Mouse (Mus musculus): ENCODE measurements around the gene Thada.
"Not testable (repeated sequence)": the region's sequence is repeated elsewhere in the genome, so short reads cannot be mapped to it uniquely, and the experiment has no call there.

The Thada gene

DNA sequence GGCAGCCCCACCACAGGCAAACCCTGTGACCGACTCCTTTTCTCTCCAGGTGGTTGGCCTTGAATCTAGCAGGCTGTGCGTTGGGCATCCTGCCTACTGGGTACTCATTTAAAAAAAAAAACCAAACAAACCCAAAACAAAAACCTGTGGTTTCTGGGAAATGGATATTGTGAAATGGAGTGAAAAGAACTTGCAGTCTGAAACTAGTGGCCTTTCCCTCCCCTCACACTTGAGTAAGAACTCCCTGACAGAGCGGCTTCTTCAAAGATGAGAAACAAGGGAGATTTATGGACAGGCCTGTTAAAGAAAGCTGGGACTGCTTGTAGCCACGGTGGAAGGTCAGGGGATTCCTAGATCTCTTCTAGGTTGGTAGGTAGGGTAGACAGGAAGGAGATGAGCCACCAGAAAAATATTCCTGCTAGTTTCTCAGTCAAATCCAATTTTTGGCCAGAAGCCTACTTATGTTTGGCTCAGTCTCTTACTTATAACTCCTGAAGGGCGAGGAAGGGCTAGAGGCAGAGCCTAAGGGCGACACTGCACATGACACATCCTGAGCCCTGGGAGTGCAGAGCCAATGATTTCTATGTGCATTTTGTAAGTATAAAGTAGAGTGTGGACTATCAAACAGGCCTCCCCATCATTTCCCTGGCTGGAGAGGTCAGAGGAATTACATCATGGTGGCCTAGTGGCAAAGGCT lies 250.6 kb downstream of the Thada start:
- DNase-seq (ENCODE audit: low spot score) = no peak

DNA sequence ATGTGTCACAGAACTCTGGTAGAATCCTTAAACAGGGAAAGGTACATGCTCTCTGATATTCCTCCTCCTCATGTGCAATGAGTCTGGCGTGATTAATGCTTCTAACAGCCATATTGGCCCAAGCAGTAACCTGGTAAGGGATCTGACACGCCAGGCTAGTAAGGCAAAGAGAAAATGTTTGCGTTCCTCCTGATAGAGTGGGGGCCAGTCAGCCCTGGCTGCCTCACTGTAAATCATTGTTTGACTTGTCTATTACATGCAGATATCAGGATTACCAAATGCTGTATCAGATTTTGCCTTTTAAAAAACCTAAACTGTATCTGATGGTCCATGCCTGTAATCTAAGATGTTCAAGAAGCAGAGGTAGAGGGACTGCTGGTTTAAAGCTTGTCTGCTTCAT lies 252.5 kb downstream of the Thada start:
- no peak for DNase-seq (ENCODE audit: low spot score)

DNA sequence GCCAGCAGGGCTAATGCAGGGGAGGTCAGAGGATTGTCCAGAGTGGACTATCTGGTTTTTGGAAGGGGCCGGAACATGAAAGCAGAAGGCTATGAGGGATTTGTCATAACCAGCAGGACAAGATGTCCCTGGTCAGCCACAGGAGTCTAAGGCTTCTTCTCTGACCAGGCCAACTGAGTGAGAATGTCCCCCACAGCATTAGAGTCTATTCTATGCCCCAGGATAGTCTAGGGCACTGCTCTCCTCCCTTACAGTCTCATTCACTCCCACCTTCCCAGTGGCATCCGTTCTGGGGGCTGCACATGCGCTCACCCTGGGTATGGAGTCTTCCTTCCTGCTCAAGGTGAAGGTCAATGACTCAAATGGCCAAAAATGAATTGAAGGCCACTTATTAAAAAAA lies 258.4 kb downstream of the Thada start:
- DNase-seq (ENCODE audit: low spot score) = no peak

DNA sequence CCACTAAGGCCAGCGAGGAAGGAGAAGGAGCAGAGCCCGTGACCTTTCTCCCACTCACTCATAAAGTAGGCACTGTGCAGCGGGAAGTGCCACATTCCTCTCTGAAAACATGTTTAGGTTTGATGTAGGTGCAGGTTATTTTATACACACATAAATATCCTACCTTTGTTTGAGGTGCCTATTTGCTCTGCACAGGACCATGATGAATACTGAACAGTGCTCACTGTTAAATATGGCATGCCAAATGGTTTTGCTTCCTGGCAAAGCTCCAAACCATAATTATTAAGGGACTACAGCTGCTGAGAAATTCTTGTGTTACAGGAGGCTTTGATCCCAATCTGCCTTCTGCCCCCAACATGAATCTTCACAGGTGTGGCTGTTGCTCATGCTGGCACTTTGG lies 259.8 kb downstream of the Thada start:
- DNase-seq (ENCODE audit: low spot score) = no peak

DNA sequence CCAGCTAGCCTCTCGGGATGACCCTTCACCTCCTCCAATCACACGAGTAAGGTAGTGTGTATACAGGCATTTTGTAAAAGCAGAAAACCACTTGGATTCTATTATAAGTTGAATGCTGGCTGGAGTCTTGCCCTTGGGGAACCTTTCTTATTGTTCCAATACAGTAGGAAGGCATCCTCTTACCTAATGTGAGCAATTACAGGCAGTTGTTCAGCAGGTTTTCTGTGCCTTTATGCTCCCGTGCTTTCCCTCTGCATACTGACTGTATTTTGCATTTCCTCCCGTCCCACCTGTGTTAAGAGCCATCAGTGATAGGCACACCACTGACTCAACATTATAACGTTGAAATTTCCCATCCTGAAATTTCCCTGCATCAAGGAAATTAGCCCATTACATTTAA lies 261.0 kb downstream of the Thada start:
- DNase-seq (ENCODE audit: low spot score) = no peak

DNA sequence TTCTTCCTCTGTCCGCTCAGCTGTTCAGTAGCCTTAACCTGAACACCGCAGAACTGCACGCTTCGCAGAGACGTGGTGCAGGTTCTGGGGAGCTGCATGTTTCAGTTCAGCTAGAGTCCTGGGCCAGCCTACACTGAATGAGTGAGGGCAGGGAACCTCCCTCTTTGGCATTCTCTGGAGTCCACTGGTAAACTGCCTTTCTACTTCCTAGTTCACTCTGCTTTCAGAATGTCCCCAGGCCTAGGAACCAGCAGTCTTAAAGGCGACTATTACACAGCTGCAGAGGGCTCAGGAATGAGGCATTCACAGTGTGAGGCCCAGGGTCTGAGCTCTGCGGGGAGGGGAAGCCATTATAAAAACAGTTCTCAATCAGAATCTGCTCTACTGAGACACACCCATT lies 262.7 kb downstream of the Thada start:
- DNase-seq (ENCODE audit: low spot score) = no peak

DNA sequence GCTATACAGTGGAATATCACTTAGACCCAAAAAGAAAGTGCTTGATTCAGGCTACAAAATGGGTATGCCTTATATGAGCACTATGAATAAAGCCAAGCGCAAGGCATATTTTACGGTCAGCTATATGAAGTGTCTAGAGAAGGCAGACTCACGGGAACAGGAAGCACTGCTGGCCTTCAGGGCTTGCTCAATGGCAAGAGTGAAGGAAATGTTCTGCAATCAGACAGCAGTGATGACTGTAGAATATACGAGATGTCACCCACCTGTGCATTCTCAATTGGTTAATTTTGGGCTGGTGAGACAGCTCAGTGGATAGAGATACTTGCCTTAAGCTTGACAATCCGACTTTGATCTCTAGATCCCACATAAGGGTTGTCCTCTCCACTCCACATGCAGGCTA lies 264.8 kb downstream of the Thada start:
- no peak for DNase-seq (ENCODE audit: low spot score)

DNA sequence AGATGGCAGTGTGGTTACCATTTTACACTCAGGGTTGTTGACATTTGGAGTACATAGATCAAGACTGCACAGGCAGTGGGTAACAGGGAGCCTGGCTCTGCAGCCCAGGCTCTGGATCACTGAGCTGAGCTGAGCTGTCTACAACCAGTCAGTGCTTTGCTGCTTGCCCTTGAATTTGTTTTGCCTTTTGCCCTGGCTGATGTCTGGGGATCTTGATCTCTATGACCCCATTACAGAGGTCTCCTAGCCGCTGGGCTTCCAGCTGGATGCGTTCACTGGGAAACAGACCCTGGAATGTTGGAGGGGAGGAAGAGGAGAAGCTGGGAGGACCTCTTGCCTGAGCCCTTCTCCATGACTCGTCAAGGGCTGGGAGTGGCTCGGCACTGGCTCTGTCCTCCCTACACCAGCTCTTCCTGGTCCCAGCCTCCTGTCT lies 268.1 kb downstream of the Thada start:
- peak; percentile 53 for DNase-seq (ENCODE audit: low spot score)

DNA sequence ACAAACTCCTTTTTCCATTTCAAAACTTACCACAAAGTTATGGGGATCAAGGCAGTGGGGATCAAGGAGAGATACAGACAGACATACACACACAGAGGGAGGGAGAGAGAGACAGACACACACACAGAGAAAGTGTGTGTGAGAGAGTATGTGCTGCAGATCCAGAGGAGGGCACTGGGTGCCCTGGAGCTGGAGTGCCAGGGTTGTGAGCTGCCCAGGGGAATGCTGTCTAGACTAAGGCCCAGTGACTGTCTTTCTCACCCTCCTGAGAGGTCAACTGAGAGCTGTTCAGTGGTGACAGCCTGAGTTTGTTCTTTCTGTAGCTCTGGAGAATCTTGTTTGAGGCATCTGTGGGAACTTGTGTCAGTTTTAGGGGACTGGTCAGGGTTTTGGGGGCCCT lies 269.7 kb downstream of the Thada start:
- no peak for DNase-seq (ENCODE audit: low spot score)

DNA sequence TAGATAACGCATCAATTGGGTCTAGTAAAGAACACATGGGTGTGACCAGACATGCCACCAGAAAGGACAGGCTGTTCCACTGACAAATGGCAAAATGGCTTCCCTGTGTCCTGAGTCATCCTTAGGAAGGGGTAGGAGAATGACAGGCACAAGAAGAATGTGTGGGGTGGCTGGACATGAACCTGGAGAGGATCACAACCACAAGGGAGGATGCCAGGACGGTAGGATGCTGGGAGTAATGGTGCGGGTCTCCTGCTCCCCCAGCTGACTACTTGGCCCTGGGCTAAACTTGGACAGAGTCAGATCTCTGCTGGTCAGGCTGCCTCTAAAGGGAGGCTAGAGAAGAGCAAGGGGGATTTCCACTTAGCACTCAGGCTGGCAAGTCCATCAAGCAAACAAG lies 270.2 kb downstream of the Thada start:
- no peak for DNase-seq (ENCODE audit: low spot score)

DNA sequence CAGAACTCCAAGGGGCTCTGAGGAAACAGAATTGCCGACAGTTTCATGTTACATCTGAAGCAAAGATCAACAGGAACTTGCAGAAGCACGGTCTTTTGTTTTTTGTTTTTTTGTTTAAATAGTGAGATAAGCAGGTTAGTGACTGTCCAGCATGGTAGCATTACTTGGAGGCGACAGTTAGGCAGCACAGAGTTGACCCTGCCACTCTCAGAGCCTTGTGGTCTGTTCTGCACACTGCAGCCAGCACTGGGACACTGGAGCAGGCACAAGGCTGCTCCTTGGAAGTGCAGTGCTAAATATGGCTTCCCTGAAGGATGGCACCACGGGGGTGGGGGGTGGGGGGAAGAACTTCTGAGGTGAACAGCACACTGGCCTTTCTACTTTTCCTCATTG lies 271.0 kb downstream of the Thada start:
- DNase-seq (ENCODE audit: low spot score) = no peak

DNA sequence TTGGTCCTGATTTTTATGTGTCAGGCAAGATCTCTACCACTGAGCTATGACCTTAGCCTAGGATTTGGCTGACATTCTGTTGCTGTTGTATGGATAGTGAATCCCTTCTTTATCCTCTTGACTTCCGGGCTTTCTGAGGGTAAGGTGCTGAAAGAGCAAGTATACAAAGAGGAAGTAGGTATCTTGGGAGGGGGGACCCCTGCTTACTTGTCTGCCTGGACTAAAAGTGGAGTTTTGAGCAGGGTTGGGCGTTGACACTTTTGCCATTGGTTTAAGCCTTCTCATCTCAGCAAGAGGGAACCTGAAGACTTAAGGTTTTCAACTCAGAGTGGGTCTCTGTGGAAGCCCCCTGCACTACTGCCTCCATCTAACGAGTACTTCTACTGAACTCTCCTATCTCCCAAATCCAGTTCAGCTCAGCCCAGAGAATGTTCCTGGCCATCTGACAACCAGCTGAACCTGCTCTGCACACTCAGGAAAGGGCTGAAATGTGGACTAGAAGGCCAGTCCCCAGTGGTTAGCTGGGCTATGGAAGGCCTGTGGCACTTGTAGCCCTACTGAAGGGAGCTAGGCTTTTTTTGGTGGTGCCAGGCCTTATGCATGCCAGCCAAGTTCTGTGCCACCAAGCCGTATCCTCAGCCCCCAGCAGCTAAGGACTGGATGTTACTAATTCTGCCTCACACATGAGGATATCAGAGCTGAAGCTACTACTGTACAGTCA lies 271.6 kb downstream of the Thada start:
- DNase-seq (ENCODE audit: low spot score) = no peak

DNA sequence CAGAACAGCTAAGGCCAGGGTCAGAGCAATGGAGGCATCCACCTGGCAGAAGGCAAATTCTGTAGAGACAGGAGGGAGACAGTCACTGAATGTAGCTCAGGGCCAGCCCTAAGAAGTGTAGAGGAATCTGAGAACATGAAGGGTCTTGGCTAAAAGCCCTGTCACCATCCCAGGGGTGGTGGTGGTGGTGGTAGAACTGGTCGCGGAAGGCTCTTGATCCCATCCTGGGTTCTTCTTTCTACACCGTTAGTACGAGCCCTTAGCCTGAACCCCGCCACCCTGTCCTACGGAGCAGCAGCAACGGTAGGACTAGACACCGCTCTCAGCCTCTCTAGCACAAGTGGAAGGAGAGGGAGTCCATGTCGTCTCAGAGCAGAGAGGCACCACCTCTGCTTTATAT lies 272.6 kb downstream of the Thada start:
- no peak for DNase-seq (ENCODE audit: low spot score)

DNA sequence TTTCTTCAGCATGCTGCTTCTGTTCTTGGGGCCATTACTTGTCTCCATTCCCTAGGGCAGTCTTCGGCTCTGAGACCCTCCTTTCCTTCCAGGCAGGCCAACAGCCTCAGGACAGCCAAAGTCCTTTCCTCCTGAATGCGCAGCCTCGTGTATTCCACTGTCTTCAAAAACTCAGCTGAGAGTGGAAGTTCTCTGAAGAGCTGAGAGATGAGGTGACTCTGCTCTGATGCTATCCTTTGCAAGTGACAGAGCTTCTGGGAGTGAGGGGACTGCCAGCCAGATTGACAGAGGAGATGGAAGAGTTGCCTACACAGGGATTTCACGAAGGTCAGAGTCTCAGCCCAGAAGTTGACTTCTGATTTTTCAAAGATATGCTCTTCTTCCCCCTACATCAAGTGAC lies 274.1 kb downstream of the Thada start:
- no peak for DNase-seq (ENCODE audit: low spot score)

DNA sequence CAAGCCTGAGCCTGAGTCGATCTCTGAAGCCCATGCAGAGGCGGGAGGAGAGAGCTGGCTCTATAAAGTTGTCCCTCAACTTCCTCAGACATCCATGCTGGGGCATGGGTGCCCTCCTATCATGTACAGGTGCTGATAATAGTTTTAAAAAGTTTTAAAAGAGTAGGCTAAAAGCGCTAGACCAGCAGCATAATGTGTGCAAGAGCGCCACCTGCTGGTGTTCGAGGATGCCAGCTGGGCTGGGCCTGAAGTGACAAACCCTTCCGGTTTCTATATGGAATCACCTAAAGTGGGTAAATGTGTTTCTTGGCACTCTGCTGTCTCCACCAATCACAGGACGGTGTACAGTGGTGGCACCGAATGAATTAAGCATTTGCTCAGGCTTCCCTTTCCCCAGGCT lies 275.1 kb downstream of the Thada start:
- peak; percentile 46 for DNase-seq (ENCODE audit: low spot score)

DNA sequence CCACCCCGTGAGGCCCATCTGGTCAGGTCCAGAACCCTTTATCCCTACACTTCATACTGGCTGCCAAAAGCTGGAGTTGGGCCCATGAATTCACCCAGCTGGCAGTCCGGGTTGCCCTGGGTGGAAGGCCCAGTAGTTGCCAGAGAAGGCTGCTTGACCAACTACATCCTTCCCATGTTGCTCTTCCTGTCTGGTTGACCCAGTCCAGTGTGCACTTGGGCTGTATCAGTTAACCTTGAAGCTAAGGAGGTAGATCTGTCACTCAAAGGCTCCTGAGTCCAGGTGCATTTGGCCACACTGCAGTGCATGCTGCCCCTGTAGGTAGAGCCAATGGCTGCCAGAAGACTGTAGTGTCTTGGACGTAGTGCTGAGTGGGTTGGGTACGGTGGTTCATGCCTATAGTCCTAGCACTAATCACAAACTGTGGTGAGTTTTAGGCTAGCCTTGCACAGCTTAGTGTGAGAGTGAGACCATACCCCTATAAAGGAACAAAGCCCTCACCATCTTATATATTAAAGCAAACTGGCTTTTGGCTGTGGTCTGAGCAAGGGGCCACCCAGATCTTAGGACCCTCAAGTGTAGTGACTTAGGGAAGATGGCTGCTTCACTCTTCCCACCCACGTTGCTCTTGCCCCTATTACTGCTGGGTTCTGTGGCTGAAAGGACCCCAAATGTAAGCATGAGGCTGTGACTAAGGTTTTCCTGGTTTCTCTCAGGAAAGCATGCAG lies 276.7 kb downstream of the Thada start:
- no peak for DNase-seq (ENCODE audit: low spot score)

DNA sequence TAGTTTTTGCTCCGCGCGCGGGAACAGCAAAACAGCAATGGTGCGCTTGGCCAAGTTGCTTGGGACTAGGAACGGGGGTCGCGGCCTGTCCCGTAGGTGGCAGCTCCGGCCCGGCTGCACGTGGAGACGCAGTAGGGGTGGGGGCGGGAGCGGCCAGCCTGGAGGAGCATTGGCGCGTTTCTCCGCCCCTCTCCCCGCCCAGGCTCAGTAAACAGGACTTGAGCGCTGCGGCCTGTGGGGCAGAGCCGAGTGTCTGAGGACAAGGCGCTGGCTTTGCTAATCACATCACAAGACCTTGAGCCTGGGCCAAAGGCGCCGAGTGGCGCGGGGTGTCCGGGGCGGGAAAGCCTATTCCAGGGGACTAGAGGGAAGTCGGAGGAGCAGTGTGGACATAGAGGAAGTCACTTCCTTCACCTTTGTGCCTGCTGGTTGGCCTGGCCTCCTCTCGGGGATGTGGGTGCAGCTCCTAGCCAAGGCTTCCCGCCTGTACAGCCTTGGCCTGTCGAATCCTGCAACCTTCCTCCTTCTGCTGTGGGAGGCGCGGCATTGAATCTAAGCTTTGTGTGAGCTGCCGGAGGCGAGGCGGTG lies 277.5 kb downstream of the Thada start:
- DNase-seq (ENCODE audit: low spot score) = peak; percentile 96

DNA sequence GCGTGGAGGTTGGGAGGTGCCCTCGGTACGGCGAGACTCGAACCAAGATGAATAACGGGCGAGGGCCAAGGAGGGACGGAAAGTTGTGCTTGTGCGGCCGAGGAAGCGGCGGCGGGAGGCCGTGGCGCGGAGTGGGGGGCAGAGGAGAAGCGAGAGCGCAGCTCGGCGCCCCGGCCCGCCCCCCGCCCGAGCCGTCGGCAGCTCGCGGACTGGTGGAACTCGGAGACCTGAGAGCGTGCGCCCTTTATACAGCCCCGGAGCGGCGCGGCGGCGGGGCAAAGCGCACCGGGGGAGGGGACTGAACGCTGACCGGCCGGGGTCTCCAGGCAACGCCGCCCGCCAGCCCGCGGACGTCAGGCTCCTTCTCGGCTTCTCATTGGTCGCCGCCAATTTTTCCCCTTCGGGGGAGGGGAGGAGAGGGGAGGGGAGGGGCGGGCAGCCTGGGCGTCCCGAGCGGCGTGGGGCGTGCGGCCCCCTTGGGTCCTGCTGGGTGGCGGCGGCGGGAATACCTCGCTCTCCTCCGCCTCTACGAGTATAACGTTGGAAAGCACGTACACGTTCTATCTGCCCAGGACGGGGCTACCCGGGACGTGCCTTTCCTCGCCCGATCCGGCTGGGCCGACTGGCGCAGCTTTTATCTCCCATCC lies 278.2 kb downstream of the Thada start, which contains the start of gene Zfp36l2:
Zfp36l2 (minus strand) TSS at position 221 of the 647 bp plus-strand sequence.
- DNase-seq (ENCODE audit: low spot score) = peak; percentile 98

DNA sequence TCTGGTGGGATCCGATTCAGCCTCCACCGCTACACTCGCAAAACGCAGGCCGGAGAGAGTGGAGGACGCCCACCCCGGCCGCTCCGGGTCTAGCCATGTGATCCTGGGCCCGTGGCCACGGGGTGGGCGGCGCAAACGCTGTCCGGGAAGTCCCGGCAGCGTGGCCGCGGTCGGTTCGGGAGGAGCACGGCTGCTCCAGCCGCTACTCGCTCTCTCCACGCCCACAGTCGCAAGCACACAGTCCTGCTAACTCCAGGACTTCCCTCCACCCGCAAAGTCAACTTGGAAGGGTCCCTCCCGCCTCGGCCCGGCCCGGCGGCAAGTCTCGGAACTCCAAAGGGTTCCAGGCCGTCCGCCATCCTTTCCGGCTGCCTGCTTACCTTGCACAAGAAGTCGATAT lies 278.7 kb downstream of the Thada start:
- DNase-seq (ENCODE audit: low spot score) = not testable (repeated sequence)

DNA sequence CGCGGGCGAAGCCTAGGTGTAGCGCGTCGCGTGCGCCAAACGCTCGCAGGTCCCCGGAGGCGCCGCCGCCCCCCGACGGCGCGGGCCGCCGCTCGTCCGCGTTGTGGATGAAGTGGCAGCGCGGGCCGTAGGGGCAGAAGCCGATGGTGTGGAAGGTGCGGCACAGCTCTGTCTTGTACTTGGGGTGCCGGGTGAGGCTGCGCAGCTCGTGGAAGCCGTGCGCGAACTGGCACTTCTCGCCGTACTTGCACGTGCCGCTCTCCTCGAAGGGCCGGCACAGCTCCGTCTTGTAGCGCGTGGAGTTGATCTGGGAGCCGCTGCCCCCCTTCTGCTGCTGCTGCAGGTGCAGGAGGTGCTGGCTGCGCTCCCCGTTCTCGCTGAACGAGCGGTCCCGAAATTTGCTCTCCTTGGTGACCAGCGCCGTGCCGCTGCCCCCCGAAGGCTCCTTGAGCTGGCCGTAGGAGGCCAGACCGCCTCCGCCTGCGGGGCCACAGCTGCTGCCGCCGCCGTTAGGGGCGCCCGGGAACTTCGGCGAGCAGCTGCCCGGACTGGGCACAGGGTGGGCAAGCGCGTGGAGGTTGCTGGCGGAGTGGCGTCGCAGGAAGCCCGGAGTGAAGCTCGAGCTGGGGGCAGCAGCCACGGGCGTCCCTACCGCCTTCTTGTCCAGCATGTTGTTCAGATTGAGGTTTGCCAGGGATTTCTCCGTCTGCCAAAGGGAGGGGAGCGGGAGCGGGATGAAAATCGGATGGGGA lies 279.4 kb downstream of the Thada start:
- DNase-seq (ENCODE audit: low spot score) = peak; percentile 77
